Mouse (Mus musculus) kidney, postnatal 0 days (tissue): Measurements from ENCODE around the gene Sars2. TPM values are rescaled to one million over a fixed set of nuclear protein-coding genes. Genes with fewer than 3 reads are reported as not detected.

Source experiments
- ATAC-seq: fragments of 200-750 bp; cut with Nextera tagmentation; replicated peaks from 2 replicates; pipeline ENCODE4 v1.8.0; 2017; ENCODE audit warnings: low read depth, moderate number of reproducible peaks, moderate TSS enrichment, moderate library complexity; ENCODE audit not compliant: low FRiP score
- DNase-seq: peaks from one replicate; pipeline ENCODE4 v3.0.0-alpha.2; 2016; ENCODE audit warnings: low spot score
- H3K27ac ChIP-seq: fragments of 300-500 bp; sonication (generic); 2 replicates; pipeline ENCODE4 v1.5.1; 2014; ENCODE audit warnings: mild to moderate bottlenecking
- H3K27me3 ChIP-seq: fragments of 300-500 bp; sonication (generic); 2 replicates; pipeline ENCODE4 v1.6.1; 2014; ENCODE audit warnings: low read length, mixed read lengths; ENCODE audit not compliant: insufficient read depth
- H3K36me3 ChIP-seq: fragments of 300-500 bp; sonication (generic); 2 replicates; pipeline ENCODE4 v1.6.1; 2014; ENCODE audit warnings: low read length, mixed read lengths; ENCODE audit not compliant: insufficient read depth
- H3K4me1 ChIP-seq: fragments of 300-500 bp; sonication (generic); replicated peaks from 2 replicates; pipeline ENCODE4 v1.6.1; 2014; ENCODE audit warnings: antibody characterized with exemption, low read length, mixed read lengths; ENCODE audit not compliant: insufficient read depth
- H3K4me2 ChIP-seq: fragments of 300-500 bp; sonication (generic); 2 replicates; pipeline ENCODE4 v1.6.1; 2014; ENCODE audit warnings: mild to moderate bottlenecking, low read length, moderate library complexity, mixed read lengths
- H3K4me3 ChIP-seq: fragments of 300-500 bp; sonication (generic); replicated peaks from 2 replicates; pipeline ENCODE4 v1.5.1; 2014; ENCODE audit warnings: low read depth, low read length
- H3K9ac ChIP-seq: fragments of 300-500 bp; sonication (generic); 2 replicates; pipeline ENCODE4 v1.6.1; 2014; ENCODE audit warnings: low read depth, low read length
- H3K9me3 ChIP-seq: fragments of 300-500 bp; sonication (generic); replicated peaks from 2 replicates; pipeline ENCODE4 v1.6.1; 2016; ENCODE audit warnings: low read length, inconsistent platforms, mixed read lengths
- CTCF ChIP-seq: IDR thresholded peaks from 2 replicates; pipeline ENCODE4 v1.5.1; 2016; ENCODE audit warnings: antibody characterized with exemption, low read depth, mild to moderate bottlenecking, moderate library complexity
- WGBS: fragments of 180-500 bp; shearing (Covaris S2); extraction: QIAGEN DNeasy Blood & Tissue Kit; methylation state at CpG from one replicate; pipeline ENCODE4 v1.1.7; 2014; 5-methylcytosine and 5-hydroxymethylcytosine counted together
- polyA plus RNA-seq: library from polyadenylated mRNA; unstranded; fragments of >200 nt; fragmentation: Nextera tagmentation; extraction: Ambion mirVana; gene quantifications from 2 replicates; pipeline ENCODE4 v1.2.1, GENCODE M21; 2015

The Sars2 gene
- polyA plus RNA-seq, 1 experiment from 2014 or later, result 20.2 TPM

- 41% methylated on average over 6 of the region's 6 CpGs for WGBS
- peak; percentile 87 for TF ChIP-seq CTCF
- H3K4me2 ChIP-seq, result no peak overlapping the region
- H3K9me3 ChIP-seq, result no peaks in the 10 kb centered on the region
- H3K27me3 ChIP-seq, result no peaks in the 10 kb centered on the region
- peaks cover 4% of the 10 kb centered on the region for H3K36me3 ChIP-seq
- DNase-seq, result peak; percentile 92
- H3K4me1 ChIP-seq, result no peaks in the 10 kb centered on the region
- no peak overlapping the region; the same call in 1 of the 2 replicates for H3K27ac ChIP-seq
- no peak overlapping the region for H3K4me3 ChIP-seq
- no peak overlapping the region for H3K9ac ChIP-seq
- peak; percentile 30; the same call in 1 of the 2 replicates for ATAC-seq
These were observed 38.4 kb downstream of the Sars2 start for GRCm38 (mm10) chr7:28780067-28780658.

DNA sequence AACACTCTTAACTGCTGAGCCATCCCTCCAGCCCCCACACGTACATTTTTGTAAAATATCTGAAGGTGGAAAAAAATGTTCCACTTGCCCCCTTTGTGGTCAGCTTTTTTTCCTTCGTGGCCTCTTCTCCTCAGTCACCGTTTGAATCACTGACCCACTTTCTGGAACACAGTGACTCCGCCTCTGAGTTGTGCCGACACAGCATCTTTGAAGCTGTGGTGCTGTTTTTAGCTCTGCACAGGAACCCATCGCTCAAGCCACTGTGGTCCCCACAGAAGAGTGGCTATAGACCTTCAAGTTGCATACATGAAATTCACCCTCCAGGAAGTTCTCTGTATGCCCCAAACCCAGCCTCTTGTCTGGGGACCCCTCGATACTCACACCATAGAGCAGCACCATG is 39.1 kb downstream of the Sars2 start:
- H3K27me3 ChIP-seq, result no peaks in the 10 kb centered on the region
- peaks cover 4% of the 10 kb centered on the region for H3K36me3 ChIP-seq
- no peak overlapping the region for H3K4me3 ChIP-seq
- no peak overlapping the region for H3K27ac ChIP-seq
- TF ChIP-seq CTCF, result no peak
- H3K9ac ChIP-seq, result no peak overlapping the region
- 71% methylated on average over 7 of the region's 7 CpGs for WGBS
- H3K4me1 ChIP-seq, result no peaks in the 10 kb centered on the region
- no peaks in the 10 kb centered on the region for H3K9me3 ChIP-seq
- ATAC-seq (no peak), DNase-seq (no peak)
- H3K4me2 ChIP-seq, result no peak overlapping the region

DNA sequence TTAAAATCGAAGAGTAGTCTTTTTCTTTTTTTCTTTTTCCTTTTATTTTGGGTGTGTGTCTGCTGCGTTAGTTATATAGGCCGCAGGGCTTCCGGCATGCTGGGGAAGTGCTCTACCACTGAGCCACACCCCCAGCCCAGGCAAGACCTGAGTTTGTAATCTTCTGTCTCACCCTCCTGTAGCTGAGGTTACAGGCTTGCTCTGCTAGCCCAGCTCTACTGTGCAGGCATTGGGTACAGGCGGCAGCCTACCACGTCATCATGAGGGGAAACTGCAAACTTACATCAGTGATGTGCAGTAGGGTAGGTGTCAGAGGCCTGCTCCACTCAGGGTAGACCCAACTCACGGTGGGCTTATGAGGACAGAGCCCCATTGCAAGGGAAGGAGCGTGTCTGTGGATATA is 39.5 kb downstream of the Sars2 start:
- no peak overlapping the region for H3K27ac ChIP-seq

DNA sequence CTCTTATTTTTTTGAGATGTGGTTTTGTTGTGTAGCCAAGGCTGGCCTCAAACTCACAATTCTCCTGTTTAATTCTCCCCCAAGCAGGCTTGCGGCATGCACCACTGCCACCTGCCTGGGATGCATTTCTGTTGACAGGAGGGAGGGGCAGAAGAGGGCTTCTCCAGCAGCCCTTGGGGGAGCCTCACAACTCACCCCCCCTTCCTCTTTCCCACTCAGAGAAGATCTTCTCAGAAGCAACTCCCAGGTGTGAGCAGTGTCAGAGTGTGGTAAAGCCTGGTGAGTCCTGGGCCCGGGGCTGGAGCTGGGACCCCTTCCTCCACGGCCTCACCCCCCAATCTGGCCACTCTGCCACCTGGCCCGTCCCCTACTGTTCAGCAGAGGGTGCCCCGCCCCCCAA is 43.4 kb downstream of the Sars2 start:
- H3K27ac ChIP-seq, result no peak overlapping the region
- no peak for TF ChIP-seq CTCF
- H3K36me3 ChIP-seq, result no peaks in the 10 kb centered on the region
- 79% methylated on average over 5 of the region's 5 CpGs for WGBS
- H3K9ac ChIP-seq, result no peak overlapping the region
- DNase-seq, result no peak
- no peaks in the 10 kb centered on the region for H3K9me3 ChIP-seq
- H3K4me3 ChIP-seq, result no peak overlapping the region
- H3K27me3 ChIP-seq, result no peaks in the 10 kb centered on the region
- H3K4me1 ChIP-seq, result peaks cover 6% of the 10 kb centered on the region; the same call in 1 of the 2 replicates
- no peak overlapping the region for H3K4me2 ChIP-seq
- no peak for ATAC-seq

More for the DNA sequence above, 39.5 kb downstream of the Sars2 start:
- TF ChIP-seq CTCF, result no peak
- Histone ChIP-seq H3K36me3 (peaks cover 4% of the 10 kb centered on the region), H3K27me3 (no peaks in the 10 kb centered on the region), H3K4me3 (no peak overlapping the region), H3K9me3 (no peaks in the 10 kb centered on the region), H3K4me2 (no peak overlapping the region), H3K4me1 (no peaks in the 10 kb centered on the region), H3K9ac (no peak overlapping the region)
- WGBS, result 92% methylated on average over 8 of the region's 8 CpGs
- ATAC-seq, result no peak
- DNase-seq, result no peak

DNA sequence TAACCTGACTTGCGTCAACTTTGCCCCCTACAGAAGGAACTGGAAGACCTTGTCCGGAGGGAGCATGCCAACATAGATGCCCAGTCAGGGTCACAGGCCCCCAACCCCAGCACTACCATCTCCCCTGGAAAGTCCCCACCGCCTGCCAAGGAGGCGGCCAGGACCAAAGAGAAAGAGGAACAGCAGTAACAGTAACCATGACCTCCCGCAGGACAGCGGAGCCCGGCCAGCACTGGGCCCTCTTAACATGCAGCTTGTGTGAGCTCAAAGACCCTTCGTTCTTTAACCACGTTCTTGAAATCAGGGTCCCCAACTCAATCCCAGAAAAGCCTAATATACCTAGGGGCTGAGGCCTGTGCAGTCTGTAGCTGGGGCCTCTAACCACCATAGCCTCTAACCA is 46.1 kb downstream of the Sars2 start:
- no peak overlapping the region for H3K4me3 ChIP-seq
- H3K36me3 ChIP-seq, result no peaks in the 10 kb centered on the region
- peaks cover 6% of the 10 kb centered on the region; the same call in 1 of the 2 replicates for H3K4me1 ChIP-seq
- no peaks in the 10 kb centered on the region for H3K9me3 ChIP-seq
- TF ChIP-seq CTCF, result no peak
- H3K27ac ChIP-seq, result no peak overlapping the region
- no peak overlapping the region for H3K9ac ChIP-seq
- no peak for DNase-seq
- ATAC-seq, result no peak
- 94% methylated on average over 9 of the region's 9 CpGs for WGBS
- no peaks in the 10 kb centered on the region for H3K27me3 ChIP-seq
- H3K4me2 ChIP-seq, result no peak overlapping the region

DNA sequence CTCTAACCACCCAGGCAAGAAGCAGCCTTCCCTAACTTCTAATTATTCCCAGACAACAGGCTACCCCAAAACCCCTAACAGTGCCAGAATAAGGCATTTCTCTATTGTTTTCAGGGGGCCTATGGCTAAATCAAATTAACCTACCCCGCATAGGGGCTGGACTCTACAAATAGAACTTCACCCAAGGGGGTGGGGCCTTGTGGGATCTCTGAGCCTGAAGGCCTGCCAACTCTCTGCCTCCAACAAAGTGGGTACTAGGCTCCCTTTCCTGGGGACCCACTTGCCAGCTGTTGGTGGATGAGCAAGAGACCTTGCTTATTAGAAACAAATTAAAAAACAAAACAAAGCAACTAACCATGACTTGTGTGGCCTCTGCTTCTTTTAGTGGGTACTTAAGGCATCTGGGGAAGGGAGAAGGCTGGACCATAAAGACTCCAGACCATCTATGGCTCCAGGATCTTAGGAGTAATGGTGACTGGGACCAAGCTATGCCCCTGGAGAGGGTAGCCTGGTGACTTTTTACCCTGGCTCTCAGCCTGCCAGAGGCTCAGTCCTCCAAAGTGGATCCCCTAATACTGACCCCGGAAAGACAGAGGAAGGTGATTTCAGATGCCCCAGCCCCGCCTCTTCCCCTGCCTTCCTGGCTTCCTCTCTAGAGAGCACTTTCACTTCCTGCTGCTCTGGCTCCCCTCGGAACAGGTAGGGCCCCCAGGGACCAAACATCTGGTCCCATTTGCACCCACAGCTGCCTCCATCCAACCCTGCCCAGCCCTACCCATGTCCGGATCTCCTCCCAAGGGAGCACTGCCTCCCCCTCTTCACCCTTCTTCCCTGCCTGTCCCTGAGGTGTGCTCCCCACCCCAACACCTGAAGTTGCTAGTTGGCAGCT is 46.8 kb downstream of the Sars2 start, which contains the start of gene Rinl:
TSS of gene Rinl (plus strand) at position 663 of the 889 bp plus-strand sequence.
- 67% methylated on average over 4 of the region's 5 CpGs for WGBS
- Histone ChIP-seq H3K4me3 (no peak within 1 kb of the TSS), H3K4me2 (no peak within 1 kb of the TSS), H3K36me3 (no peaks in the 10 kb centered on the region), H3K9me3 (no peaks in the 10 kb centered on the region), H3K4me1 (peaks cover 6% of the 10 kb centered on the region; the same call in 1 of the 2 replicates), H3K9ac (no peak within 1 kb of the TSS), H3K27me3 (no peaks in the 10 kb centered on the region), H3K27ac (peak within 1 kb of the TSS; percentile 31)
- ATAC-seq (no peak), DNase-seq (no peak)
- no peak for TF ChIP-seq CTCF
